Mouse (Mus musculus) regulatory T cell (primary cell): ENCODE measurements around the gene Tenm2.

Source experiments
- in situ Hi-C: fragments of 300-600 bp; cut with MboI, MseI; formaldehyde crosslinking; loops from one replicate; pipeline ENCODE4 v1.15.1; 2025; ENCODE audit warnings: high pct_unique_total_duplicates

The Tenm2 gene

GRCm38 (mm10) chr11:37107069-37107468 lies 128.7 kb downstream of the Tenm2 start:
- in situ Hi-C loops = no loop called here

- in situ Hi-C loops = no loop called here
Measured at GRCm38 (mm10) chr11:37079403-37079802, 156.4 kb downstream of the Tenm2 start.

GRCm38 (mm10) chr11:37076989-37077598 lies 158.7 kb downstream of the Tenm2 start:
- in situ Hi-C loops = no loop called here

GRCm38 (mm10) chr11:37075349-37075748 lies 160.4 kb downstream of the Tenm2 start:
- in situ Hi-C loops = no loop called here

DNA sequence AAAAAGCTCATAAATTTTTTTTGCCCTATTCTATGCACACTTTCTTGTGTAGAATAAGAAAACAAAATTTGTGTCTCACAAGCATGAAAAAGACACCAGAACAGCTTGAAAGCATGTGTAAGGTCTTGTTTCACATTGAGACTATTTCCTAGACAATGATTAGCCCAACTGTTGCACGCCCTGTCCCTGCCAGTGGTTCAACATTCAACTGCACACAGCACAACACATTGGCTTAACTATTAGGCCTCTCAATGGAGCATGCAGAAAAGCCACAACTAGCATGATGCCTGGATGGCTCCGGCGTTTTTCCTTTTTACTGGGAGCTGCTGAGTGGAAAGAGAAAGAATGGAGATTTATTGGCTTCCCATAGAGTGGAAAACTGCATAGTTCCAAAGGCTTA lies 170.3 kb downstream of the Tenm2 start:
- in situ Hi-C loops = no loop called here

GRCm38 (mm10) chr11:37046671-37047070 lies 189.1 kb downstream of the Tenm2 start:
- in situ Hi-C loops = no loop called here

GRCm38 (mm10) chr11:37041259-37041658 lies 194.5 kb downstream of the Tenm2 start:
- in situ Hi-C loops = no loop called here

DNA sequence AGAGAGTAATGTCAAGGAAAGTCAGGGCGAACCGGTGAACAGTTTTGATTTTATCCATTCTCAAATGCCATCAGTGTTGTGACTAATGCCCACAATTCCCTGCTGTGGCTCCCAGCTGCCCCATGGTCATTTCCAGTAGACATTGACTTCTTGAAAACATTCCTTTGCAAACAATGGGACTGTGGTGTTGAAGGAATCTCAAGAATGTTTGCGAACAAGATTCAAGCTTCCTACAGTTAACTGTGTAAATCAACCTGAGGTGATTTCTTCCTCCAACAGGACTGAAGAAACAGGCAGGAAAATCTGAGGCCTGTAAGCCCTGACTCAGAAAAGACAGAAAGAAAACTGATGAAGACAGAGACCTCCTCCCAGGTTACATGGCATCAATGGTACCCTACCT lies 196.5 kb downstream of the Tenm2 start:
- in situ Hi-C loops = no loop called here

- in situ Hi-C loops = no loop called here
Measured at GRCm38 (mm10) chr11:37031305-37032055, 204.3 kb downstream of the Tenm2 start.

- in situ Hi-C loops = no loop called here
Measured at GRCm38 (mm10) chr11:37011900-37012299, 223.9 kb downstream of the Tenm2 start.

GRCm38 (mm10) chr11:37009243-37009642 lies 226.5 kb downstream of the Tenm2 start:
- in situ Hi-C loops = no loop called here

DNA sequence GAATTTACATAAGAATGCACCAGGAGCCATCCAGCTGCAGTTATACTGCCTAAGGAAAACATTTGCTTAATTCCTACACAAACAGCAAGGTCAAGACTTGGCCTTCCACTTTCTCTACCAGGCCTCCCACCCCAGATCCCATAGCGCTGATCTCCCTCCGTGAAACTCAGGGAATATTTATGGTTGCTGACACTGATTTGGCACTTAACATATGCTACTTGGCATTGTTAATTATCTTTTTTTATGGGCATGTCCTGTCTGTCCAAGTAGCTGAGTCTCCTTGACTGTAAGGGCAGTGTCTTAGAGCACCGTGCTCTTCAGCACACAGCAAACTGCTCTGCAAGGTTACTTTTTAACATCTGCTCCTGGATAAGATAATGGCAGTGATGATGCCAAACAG lies 238.1 kb downstream of the Tenm2 start:
- in situ Hi-C loops = no loop called here

DNA sequence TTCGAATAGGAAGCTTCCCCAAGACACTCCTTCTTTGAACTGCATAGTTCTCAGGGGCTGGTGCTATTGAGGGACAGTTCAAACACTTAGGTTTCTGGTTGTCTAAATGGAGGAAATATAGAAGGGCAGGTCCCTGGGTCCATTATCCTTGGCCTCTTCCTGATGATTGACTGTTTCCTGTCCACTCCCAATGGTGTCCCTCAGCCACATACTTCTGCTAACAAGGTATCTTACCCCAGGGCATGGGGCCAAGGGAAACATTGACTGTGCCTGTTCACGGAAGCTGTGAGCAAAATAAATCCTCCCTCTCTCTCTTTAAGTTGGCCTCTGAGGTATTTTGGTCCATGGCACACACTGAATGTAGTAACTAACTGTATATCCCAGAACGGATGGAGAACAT lies 244.9 kb downstream of the Tenm2 start:
- in situ Hi-C loops = no loop called here

GRCm38 (mm10) chr11:36988776-36989565 lies 246.8 kb downstream of the Tenm2 start:
- in situ Hi-C loops = no loop called here

- in situ Hi-C loops = no loop called here
Measured at GRCm38 (mm10) chr11:36974142-36974541, 261.6 kb downstream of the Tenm2 start.

- in situ Hi-C loops = no loop called here
Measured at GRCm38 (mm10) chr11:36958102-36958501, 277.7 kb downstream of the Tenm2 start.

DNA sequence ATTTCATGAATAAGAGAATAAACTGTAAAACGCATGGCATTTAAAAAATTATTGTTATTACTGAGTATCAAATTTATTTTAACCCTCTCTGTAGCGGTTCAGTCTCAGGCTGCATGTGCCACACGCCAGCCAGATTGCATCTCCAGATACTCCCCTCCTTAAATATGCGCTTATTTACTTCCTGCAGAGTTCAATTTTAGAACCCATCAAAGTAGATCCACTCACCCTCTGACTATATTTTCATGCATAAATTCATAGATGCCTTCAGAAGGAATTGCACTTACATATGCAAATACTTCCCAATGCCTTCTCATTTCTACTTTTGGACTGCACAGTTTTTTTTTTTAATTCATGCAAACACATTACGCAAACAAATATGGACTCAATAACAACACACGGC lies 294.3 kb downstream of the Tenm2 start:
- in situ Hi-C loops = no loop called here

DNA sequence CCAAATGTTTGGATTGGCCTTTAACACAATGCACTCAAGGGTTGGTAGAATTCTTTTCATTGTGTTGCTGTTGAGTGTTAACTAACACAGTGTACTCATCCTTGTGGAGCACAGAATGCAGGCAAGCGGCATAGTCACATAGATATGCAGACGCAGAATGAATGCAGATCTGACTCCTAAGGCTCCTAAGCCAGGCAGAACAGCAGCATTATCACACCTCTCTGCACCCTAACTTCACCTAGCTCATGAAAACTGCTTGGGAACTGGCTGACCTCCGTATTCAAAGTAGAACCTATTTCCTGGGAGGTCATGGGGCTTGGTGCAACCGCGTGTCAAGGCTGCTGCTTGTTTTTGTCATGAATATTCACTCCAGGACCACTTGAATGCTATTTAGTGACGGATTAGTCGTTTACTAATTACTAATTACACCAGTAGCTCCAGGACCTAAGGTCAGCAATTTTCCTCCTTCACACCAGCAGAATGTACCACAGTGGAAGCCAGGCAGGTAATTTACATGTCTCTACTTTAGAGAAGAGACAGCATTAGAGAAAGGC lies 295.1 kb downstream of the Tenm2 start:
- in situ Hi-C loops = no loop called here

- in situ Hi-C loops = no loop called here
Measured at GRCm38 (mm10) chr11:36929817-36930216, 305.9 kb downstream of the Tenm2 start.

- in situ Hi-C loops = no loop called here
Measured at GRCm38 (mm10) chr11:36926705-36927406, 308.9 kb downstream of the Tenm2 start.

- in situ Hi-C loops = no loop called here
Measured at GRCm38 (mm10) chr11:36919301-36919700, 316.5 kb downstream of the Tenm2 start.

- in situ Hi-C loops = no loop called here
Measured at GRCm38 (mm10) chr11:36911406-36911805, 324.4 kb downstream of the Tenm2 start.
